Mouse (Mus musculus) right cerebral cortex, postnatal 36 days (tissue): ENCODE data around the gene Calm5.
A peak's percentile ranks its signal among the peaks of the same experiment; 100 is the strongest.
"Not testable (repeated sequence)": the region's sequence is repeated elsewhere in the genome, so short reads cannot be mapped to it uniquely, and the experiment has no call there.

Experiments
- DNase-seq, 2 experiments: peaks; one replicate each; pipeline ENCODE4 v3.0.0; 2022; ENCODE audit warnings: low spot score in 2 of 2, mixed read lengths in 1 of 2

Gene Calm5

GRCm38 (mm10) chr13:3853648-3854333 is at the start of gene Calm5:
TSS of gene Calm5 (plus strand) at chr13:3854173.
- DNase-seq = not testable (repeated sequence)

- no peak for DNase-seq
These were observed 49.8 kb upstream of the Calm5 start, which contains the start of gene Calml3 for GRCm38 (mm10) chr13:3804186-3804585. TSS of gene Calml3 (minus strand) at chr13:3804316.

- no peak for DNase-seq
These were observed 48.8 kb upstream of the Calm5 start for GRCm38 (mm10) chr13:3805132-3805531.

GRCm38 (mm10) chr13:3805638-3806037 is 48.3 kb upstream of the Calm5 start:
- no peak for DNase-seq

DNA sequence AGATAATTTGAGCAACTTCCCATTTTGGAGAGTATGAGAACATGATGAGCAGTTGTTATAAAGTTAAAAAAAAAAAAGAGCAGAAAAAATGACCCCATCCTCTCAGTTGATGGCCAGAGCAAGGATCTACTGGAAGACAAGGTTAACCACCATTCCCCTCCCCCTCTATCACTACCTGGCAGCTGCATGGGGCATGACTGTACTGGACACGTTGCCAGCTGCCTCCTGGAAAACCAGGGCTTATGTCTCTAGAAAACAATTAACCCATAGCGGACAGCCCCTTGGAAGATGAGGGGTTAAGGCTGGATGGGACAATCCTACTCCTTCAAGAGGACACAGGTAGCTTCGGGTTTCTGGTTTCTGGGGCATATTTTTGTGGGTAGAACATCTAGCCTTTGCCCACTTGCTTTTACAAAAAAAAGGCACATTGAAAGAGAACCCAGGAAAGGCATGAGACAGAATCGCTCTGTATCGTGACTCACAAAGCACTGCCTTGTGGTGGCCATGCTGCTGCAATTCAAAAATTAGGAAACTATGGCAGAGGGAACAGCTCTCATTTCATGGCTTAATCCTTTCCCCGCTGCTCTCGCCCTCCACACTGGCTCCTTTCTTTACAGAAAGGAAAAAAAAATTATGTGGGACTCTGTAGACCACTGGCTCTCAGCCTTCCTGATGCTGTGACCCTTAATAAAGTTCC is 46.7 kb upstream of the Calm5 start:
- no peak for DNase-seq

- no peak for DNase-seq
These were observed 35.8 kb upstream of the Calm5 start for GRCm38 (mm10) chr13:3818012-3818739.

DNA sequence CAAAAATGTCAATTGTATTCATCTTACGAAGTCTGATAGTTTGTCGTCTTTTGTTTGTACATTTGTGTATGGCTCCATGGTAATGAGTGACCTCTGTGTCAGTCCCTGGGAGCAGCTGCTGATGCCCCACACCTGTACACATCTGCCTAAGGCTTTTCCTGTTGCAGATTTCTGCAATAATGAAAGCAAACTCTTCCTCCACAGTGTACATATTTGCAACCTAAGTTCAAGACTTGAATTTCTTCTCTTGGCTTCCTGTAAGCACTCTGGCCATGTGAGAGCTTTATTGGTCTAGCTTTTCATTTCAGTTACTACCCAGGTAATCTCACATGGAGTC is 35.3 kb upstream of the Calm5 start:
- DNase-seq = no peak

- no peak for DNase-seq
These were observed 31.9 kb upstream of the Calm5 start for GRCm38 (mm10) chr13:3822105-3822504.

DNA sequence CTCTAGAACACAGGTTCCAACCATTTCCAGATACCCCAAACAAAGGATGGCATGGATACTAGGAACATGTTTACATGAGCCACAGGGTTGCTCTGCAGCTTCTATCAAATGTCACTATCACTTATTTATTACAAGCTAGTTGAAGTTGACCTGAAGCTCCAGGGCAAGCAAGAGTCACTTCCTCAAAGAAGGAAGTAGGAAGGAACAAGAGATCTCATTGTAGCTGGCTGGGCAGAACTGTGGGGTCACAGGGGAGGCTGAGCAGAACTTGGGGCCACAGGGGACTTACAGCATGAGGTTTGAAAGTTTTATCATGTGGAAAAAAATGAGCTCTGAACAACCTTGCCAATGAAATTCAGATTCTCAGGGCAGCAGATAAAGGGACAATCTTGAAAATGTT is 28.2 kb upstream of the Calm5 start:
- no peak for DNase-seq

GRCm38 (mm10) chr13:3831546-3831945 is 22.4 kb upstream of the Calm5 start:
- no peak for DNase-seq

DNA sequence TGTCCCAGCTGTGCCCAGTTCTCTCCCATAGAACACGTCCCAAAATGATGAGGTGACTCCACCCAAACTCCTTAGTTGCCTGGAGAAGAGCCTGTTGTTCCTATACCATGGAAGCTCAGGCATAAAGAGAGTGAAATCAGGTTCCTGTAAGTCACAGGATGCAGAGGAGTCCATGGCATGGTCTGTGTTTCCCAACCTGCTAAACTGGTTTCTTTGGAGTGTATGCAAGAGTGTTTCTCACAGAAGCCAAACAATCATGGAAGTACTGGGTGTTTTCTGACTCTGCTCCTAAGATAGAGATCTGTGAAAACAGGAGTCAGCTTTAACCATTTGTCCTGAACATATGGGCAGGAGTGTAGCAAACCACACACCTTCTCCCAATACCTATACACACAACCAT is 22.0 kb upstream of the Calm5 start:
- no peak for DNase-seq

GRCm38 (mm10) chr13:3832450-3832849 is 21.5 kb upstream of the Calm5 start:
- DNase-seq = no peak

DNA sequence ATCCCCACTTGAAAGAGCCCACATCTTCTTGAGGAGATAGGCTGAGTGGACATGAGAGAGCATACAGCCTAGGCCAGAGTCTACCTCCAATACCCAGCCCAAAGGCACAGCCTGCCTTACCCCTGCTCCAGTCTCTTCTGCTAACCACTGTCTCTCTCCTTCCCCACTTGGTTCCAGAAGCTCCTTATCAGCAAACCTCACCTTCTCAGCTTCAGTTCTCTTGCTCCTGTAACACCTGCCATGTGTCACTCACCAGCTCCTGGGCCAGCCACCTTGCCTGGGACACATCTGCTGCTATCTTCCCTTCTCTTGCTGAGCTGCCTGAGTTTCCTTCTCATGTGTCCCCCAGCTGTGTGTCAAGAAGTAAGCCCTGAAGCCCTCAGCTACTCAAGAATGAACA is 20.3 kb upstream of the Calm5 start:
- not testable (repeated sequence) for DNase-seq

DNA sequence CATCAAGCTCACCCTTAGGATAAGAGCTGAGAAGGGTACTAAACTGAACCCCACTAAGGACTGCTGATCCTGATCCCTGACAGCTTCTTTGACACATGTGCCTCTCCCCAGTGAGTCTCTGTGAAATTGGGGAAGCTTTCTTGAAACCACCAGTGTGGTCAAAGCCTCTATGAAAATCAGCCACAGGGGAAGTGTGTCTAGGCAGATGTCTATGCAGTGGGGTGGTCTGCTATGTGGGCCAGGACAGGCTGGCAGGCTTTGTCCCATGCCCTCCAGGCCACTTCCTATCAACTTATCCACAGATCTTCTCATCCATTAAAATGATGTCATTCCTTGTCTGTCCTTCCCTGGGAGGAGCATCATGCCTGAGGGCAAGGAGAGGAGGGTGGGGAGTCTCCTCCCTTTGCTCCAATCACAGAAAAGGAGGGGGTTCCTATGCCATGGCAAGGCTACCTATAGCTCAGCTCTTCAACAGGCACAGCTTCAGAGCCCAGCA is 16.6 kb upstream of the Calm5 start, which contains the start of gene Calm4:
Calm4 (plus strand) TSS at position 446 of the 496 bp plus-strand sequence.
- not testable (repeated sequence) for DNase-seq

DNA sequence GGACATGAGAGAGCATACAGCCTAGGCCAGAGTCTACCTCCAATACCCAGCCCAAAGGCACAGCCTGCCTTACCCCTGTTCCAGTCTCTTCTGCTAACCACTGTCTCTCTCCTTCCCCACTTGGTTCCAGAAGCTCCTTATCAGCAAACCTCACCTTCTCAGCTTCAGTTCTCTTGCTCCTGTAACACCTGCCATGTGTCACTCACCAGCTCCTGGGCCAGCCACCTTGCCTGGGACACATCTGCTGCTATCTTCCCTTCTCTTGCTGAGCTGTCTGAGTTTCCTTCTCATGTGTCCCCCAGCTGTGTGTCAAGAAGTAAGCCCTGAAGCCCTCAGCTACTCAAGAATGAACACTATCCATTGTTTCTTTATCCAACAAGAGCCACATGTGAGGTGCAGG is 13.3 kb upstream of the Calm5 start:
- not testable (repeated sequence) for DNase-seq

- DNase-seq = no peak
These were observed 3.6 kb upstream of the Calm5 start for GRCm38 (mm10) chr13:3850330-3850729.

GRCm38 (mm10) chr13:3854856-3855255 is 883 bp downstream of the Calm5 start:
- no peak for DNase-seq

GRCm38 (mm10) chr13:3856252-3856651 is 2.3 kb downstream of the Calm5 start:
- DNase-seq = no peak

DNA sequence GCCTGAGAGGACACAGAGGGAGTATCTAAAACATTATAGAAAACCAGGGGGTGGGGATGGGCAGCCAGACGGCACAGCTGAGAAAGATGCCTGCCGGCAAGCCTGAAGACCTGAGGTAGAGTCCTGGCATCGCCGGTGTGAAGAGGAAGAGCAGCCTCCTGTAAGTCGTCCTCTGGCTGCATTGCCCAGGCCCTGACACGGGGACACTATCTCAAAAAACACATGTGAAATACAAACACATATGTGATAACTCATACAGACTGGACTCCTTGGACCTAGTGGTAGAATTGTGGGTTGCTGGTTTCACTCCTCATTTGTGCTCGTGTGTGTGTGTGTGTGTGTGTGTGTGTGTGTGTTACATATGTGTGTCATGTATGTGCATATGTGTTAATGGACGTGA is 7.3 kb downstream of the Calm5 start:
- DNase-seq = no peak

DNA sequence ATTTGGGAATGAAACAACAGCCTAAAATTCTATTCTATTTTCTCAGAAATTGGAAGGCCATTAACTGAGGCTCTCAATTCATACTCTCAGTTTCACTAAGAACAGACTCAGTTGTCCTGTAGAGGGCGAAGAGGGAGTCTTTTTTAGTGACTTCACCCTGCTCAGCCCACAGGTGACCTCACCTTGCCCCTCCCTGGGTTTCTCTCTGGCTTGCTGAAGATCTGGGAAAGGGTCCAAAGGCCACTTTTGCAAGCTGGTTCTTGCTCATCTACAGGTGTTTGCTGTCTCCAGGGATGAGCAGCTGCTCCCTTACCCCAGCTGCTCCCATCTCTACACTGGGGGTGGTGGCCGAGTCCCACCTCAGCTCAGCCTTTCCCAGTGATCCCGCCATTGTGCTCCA is 8.4 kb downstream of the Calm5 start:
- DNase-seq = no peak

DNA sequence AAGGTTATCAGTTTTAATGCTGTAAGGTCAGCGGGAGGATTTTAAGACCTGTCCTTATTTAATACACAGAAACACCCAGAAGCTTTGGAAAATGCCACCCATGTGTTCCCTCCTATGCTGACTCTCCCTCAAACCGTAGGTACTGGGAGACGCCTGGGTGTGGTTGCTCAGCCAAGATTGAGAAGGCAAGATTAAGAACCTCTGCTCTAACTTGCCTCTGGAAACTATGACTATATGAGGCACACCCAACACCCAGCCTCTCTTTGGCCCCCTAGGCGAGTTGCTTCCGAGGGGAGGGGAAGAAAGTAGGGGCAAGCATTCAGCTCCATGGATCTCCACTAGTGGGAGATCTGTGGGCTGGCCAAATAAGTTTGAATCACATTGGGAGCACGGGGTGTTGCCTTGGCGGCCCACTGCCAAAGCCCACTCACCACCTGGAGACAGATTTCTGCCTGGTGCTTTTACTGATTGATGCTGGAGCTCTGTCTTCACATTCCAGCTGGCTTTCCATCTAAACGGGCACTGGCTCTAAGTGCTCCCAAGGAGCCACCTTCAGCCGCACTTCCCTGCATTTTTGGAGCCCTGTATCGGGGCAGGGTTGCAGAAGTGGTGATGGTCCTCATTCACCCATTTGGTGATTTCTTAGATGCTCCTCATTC is 9.1 kb downstream of the Calm5 start:
- peak; percentile 49 to 64 for DNase-seq
